Mouse (Mus musculus) MEL (cell line): ENCODE data around the gene H2-Eb1.

Source experiments
- CTCF ChIP-seq, 3 experiments: IDR thresholded peaks in 2 of 3; conservative IDR thresholded peaks in 1 of 3; 2 replicates each; pipeline ENCODE4 v1.5.1; 2011 to 2012; ENCODE audit warnings: low read length in 3 of 3, low read depth in 2 of 3, mild to moderate bottlenecking in 2 of 3, improper control_type of control experiment in 1 of 3, inconsistent platforms in 1 of 3, mixed read lengths in 1 of 3, moderate library complexity in 1 of 3; ENCODE audit not compliant: control insufficient read depth in 1 of 3, insufficient read depth in 1 of 3, poor library complexity in 1 of 3, severe bottlenecking in 1 of 3
- EP300 ChIP-seq, 2 experiments: IDR thresholded peaks; 2 replicates each; pipeline ENCODE4 v1.6.1; 2011; ENCODE audit warnings: improper control_type of control experiment in 2 of 2, low read length in 2 of 2, low read depth in 1 of 2, mild to moderate bottlenecking in 1 of 2
- ETS1 ChIP-seq: IDR thresholded peaks from 2 replicates; pipeline ENCODE4 v1.6.1; 2012; ENCODE audit warnings: low read depth, mild to moderate bottlenecking, inconsistent platforms, low read length, improper control_type of control experiment, moderate library complexity
- GATA1 ChIP-seq: IDR thresholded peaks from 2 replicates; pipeline ENCODE4 v1.6.1; 2011; ENCODE audit warnings: low read depth, low read length, improper control_type of control experiment
- MAX ChIP-seq: IDR thresholded peaks from 2 replicates; pipeline ENCODE4 v1.6.1; 2011; ENCODE audit warnings: low read length, improper control_type of control experiment
- MAZ ChIP-seq: IDR thresholded peaks from 2 replicates; pipeline ENCODE4 v1.6.1; 2012; ENCODE audit warnings: low read depth, mild to moderate bottlenecking, inconsistent platforms, low read length, improper control_type of control experiment
- NELFE ChIP-seq: IDR thresholded peaks from 2 replicates; pipeline ENCODE4 v1.6.1; 2011; ENCODE audit warnings: low read depth, low read length, improper control_type of control experiment
- POLR2A ChIP-seq, 2 experiments: IDR thresholded peaks; 2 replicates each; pipeline ENCODE4 v1.6.1; 2011 to 2012; ENCODE audit warnings: low read length in 2 of 2, mild to moderate bottlenecking in 2 of 2, control low read depth in 1 of 2, improper control_type of control experiment in 1 of 2, low read depth in 1 of 2, moderate library complexity in 1 of 2; ENCODE audit not compliant: control insufficient read depth in 1 of 2, insufficient read depth in 1 of 2, poor library complexity in 1 of 2
- POLR2AphosphoS2 ChIP-seq: IDR thresholded peaks from 2 replicates; pipeline ENCODE4 v1.6.1; 2011; ENCODE audit warnings: low read length, improper control_type of control experiment
- SIN3A ChIP-seq: IDR thresholded peaks from 2 replicates; pipeline ENCODE4 v1.6.1; 2012; ENCODE audit warnings: low read length, improper control_type of control experiment, inconsistent platforms
- SMC3 ChIP-seq: IDR thresholded peaks from 2 replicates; pipeline ENCODE4 v1.6.1; 2011; ENCODE audit warnings: low read depth, low read length, improper control_type of control experiment
- TAL1 ChIP-seq: IDR thresholded peaks from 2 replicates; pipeline ENCODE4 v1.6.1; 2012; ENCODE audit warnings: mild to moderate bottlenecking, inconsistent platforms, low read length, moderate library complexity, mixed read lengths
- TCF12 ChIP-seq: IDR thresholded peaks from 2 replicates; pipeline ENCODE4 v1.6.1; 2014; ENCODE audit warnings: low read depth, mild to moderate bottlenecking, inconsistent platforms, low read length, improper control_type of control experiment, moderate library complexity
- ZNF384 ChIP-seq: IDR thresholded peaks from 2 replicates; pipeline ENCODE4 v1.6.1; 2012; ENCODE audit warnings: low read depth, mild to moderate bottlenecking, inconsistent platforms, low read length, improper control_type of control experiment

DNA sequence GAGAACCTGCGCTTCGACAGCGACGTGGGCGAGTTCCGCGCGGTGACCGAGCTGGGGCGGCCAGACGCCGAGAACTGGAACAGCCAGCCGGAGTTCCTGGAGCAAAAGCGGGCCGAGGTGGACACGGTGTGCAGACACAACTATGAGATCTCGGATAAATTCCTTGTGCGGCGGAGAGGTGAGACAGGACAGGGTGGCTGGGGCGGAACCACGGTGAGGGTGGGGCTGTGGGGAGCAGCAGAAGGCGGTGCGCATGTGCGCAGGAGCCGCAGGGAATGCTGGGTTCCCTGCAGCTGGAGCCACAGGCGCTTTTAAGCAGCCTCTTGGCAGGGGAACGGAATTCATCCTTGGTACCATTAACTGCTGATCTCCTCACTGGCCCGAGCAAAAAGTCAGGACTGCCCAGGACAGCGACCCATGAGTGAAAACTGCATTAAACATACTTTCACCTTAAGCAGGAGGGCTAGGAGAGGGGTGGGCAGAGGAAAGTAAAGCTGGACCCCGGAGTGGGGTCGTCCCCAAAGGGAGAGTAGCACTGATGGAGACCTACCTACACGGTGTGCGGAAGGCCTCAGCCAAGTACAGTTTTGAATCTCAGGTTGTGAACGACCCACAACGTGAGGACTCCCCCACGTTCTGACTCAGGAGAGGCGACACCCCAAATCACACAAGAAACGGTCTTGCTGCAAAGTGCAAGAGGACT lies 4.2 kb downstream of the H2-Eb1 start:
- TF ChIP-seq POLR2A (IDR thresholded peaks at IDR 0.05; ENCODE audit: control insufficient read depth in 1 of 2, insufficient read depth in 1 of 2, low read depth in 1 of 2, low read length in 2 of 2, poor library complexity in 1 of 2) (no peak), ZNF384 (no peak), NELFE (no peak), ETS1 (no peak), SMC3 (no peak), MAX (no peak), EP300 (IDR thresholded peaks at IDR 0.05; ENCODE audit: low read depth in 1 of 2, low read length in 2 of 2) (no peak), CTCF (IDR thresholded peaks at IDR 0.05 in 2 of 3, conservative IDR thresholded peaks at IDR 0.05 in 1 of 3; ENCODE audit: control insufficient read depth in 1 of 3, insufficient read depth in 1 of 3, low read depth in 2 of 3, low read length in 3 of 3, poor library complexity in 1 of 3, severe bottlenecking in 1 of 3) (no peak), SIN3A (no peak), TAL1 (no peak), GATA1 (no peak), MAZ (no peak), POLR2AphosphoS2 (no peak), TCF12 (no peak)
